Mouse (Mus musculus): ENCODE results near the gene Traf4. TPM values are rescaled to one million over a fixed set of nuclear protein-coding genes. Genes with fewer than 3 reads are reported as not detected.

Traf4 gene
- 1.7 TPM for polyA plus RNA-seq (2014; fragmentation: Illumina TruSeq; extraction: RNeasy Lipid Tissue Mini Kit (QIAGEN cat#74804))

GRCm38 (mm10) chr11:78164924-78165760 is at the start of gene Traf4:
Gene Traf4 (minus strand): TSS chr11:78165589.

DNA sequence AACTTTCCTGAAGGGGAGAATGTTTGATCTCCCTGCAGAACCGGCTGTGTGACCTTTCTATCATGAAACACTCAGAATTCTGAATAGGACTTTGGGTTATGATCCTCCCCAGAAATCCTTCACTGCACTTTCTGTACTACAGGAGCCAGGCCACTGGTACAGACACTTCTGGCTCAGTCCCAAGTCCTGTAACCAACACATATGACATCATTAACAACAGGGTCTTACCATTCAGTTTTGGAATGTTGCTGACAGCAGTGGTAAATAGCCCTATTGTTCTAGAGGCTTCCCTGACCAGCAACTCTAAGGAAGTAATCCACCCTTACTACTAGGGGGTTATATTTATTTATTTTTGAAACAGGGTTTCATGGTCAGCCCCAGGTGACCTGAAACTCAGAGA is 27.7 kb upstream of the Traf4 start, which contains the start of gene Proca1:
Gene Proca1 (plus strand): TSS at position 280 of the 400 bp plus-strand sequence.

DNA sequence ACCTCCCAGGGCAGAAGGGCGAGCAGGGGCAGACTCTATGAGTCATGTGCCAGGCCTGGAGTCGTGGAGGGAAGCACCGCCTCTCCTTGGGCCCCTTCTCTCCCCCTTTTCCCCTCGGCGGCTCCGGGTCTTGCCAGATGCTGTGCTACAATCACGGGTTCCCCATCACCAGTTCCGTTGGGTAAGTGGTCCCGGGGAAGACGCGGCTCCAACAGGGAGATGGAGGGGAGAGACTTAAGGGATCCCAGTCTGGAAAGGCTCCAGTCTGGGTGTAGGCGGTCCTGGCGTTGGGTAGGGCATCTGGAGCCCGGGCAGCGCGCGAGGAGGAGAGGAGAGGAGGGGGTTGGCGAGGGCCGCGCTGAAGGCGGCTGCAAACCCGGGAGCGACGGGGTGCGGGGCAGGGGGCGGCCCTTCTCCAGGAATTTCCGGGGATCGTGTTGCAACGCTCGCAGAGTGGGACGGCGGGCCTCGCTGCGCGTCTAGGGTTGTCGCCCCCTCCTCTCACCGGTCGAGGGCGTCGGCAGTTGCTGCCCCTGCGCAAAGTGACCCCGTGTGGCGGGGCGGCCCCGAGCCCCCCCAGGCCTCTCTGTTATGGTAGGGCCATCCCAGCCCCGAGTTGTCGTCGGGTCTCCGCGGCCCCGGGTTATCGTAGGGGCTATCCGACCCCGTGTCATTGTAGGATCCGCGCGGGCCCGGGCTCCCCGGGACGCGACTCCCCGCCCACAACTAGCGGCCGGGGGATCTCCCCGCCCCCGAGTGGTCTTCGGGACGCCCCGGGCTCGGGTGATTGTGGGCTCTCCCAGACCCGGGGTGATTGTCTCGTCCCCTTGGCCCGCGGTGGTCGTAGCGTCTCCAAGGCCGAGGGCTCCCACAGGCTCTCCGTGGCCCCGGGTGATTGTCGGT is 23.2 kb upstream of the Traf4 start, which contains the start of gene Rab34:
Gene Rab34 (plus strand): TSS at position 100 of the 903 bp plus-strand sequence.

DNA sequence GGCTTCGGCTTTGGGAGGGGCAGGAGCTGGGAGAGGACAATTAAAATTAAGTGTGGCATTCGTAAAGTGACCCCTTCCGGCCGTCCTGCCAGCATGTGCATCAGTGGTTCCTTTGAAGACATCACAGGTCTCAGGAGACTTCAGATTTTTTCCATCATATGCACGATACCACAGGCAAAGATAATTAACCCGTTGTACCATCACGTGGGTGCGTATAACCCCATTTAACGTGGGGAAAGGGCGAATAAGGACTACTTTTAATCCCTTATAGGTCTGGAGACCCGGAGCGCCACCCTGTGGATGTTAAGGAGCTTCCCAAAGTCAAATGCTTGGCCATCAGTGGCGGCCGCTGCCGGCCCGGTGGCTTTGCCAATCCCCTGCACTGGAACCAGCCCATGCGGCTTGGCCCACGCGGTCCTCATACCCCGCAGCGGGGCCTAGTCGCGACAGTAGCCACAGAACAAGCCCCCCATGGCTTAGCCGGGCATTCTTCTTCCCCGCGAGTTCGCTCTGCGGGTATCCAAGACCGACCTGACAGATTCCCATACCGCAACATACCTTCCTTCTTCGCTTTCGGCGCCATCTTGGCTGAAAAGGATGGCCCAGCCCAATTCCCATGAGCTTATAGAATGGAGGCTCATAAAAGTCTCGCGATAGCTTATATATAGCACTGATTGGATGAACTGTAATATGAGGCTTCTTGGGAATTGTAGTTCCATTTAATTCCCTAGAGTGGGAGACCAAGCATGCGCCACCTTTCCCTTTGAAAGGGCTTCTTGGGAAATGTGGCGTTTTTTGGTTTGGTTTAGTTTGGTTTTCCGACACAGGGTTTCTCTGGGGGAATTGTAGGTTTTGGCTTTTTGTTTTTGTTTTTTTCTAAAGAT is 17.8 kb upstream of the Traf4 start, which contains the start of gene Rpl23a:
Gene Rpl23a (minus strand): TSS at position 624 of the 884 bp plus-strand sequence.

GRCm38 (mm10) chr11:78176402-78176862 is 11.0 kb upstream of the Traf4 start, which contains the start of the genes Nek8 and Tlcd1:
Gene Nek8 (minus strand): TSS chr11:78176675.
Gene Tlcd1 (plus strand): TSS chr11:78176711.

Other genes starting within 250 kb of the Traf4 start
- not detected for gene Sez6, start 234.8 kb downstream of the Traf4 start, polyA plus RNA-seq (2014; fragmentation: Illumina TruSeq; extraction: RNeasy Lipid Tissue Mini Kit (QIAGEN cat#74804))
- 23.6 TPM for gene Phf12, start 182.8 kb downstream of the Traf4 start, polyA plus RNA-seq (2014; fragmentation: Illumina TruSeq; extraction: RNeasy Lipid Tissue Mini Kit (QIAGEN cat#74804))
- 5.2 TPM for gene Dhrs13, start 133.3 kb downstream of the Traf4 start, polyA plus RNA-seq (2014; fragmentation: Illumina TruSeq; extraction: RNeasy Lipid Tissue Mini Kit (QIAGEN cat#74804))
- 8.1 TPM for gene Flot2, start 127.7 kb downstream of the Traf4 start, polyA plus RNA-seq (2014; fragmentation: Illumina TruSeq; extraction: RNeasy Lipid Tissue Mini Kit (QIAGEN cat#74804))
- 5.4 TPM for gene Eral1, start 85.2 kb downstream of the Traf4 start, polyA plus RNA-seq (2014; fragmentation: Illumina TruSeq; extraction: RNeasy Lipid Tissue Mini Kit (QIAGEN cat#74804))
- gene Fam222b, start 70.9 kb downstream of the Traf4 start, polyA plus RNA-seq (2014; fragmentation: Illumina TruSeq; extraction: RNeasy Lipid Tissue Mini Kit (QIAGEN cat#74804)), result 16.9 TPM
- gene Nek8, start 11.1 kb upstream of the Traf4 start, polyA plus RNA-seq (2014; fragmentation: Illumina TruSeq; extraction: RNeasy Lipid Tissue Mini Kit (QIAGEN cat#74804)), result 3.7 TPM
- 17.7 TPM for gene Tlcd1, start 11.1 kb upstream of the Traf4 start, polyA plus RNA-seq (2014; fragmentation: Illumina TruSeq; extraction: RNeasy Lipid Tissue Mini Kit (QIAGEN cat#74804))
- 1,489 TPM for gene Rpl23a, start 18.0 kb upstream of the Traf4 start, polyA plus RNA-seq (2014; fragmentation: Illumina TruSeq; extraction: RNeasy Lipid Tissue Mini Kit (QIAGEN cat#74804))
- gene Rab34, start 22.8 kb upstream of the Traf4 start, polyA plus RNA-seq (2014; fragmentation: Illumina TruSeq; extraction: RNeasy Lipid Tissue Mini Kit (QIAGEN cat#74804)), result 11.2 TPM
- 5.0 TPM for gene Proca1, start 27.8 kb upstream of the Traf4 start, polyA plus RNA-seq (2014; fragmentation: Illumina TruSeq; extraction: RNeasy Lipid Tissue Mini Kit (QIAGEN cat#74804))
- 20.8 TPM for gene Sdf2, start 80.2 kb upstream of the Traf4 start, polyA plus RNA-seq (2014; fragmentation: Illumina TruSeq; extraction: RNeasy Lipid Tissue Mini Kit (QIAGEN cat#74804))
- 25.1 TPM for gene Supt6, start 80.4 kb upstream of the Traf4 start, polyA plus RNA-seq (2014; fragmentation: Illumina TruSeq; extraction: RNeasy Lipid Tissue Mini Kit (QIAGEN cat#74804))
- gene 2610507B11Rik, start 96.2 kb upstream of the Traf4 start, polyA plus RNA-seq (2014; fragmentation: Illumina TruSeq; extraction: RNeasy Lipid Tissue Mini Kit (QIAGEN cat#74804)), result 44.9 TPM
- gene BC030499, start 125.3 kb upstream of the Traf4 start, polyA plus RNA-seq (2014; fragmentation: Illumina TruSeq; extraction: RNeasy Lipid Tissue Mini Kit (QIAGEN cat#74804)), result 0.20 TPM
- 5.2 TPM for gene Spag5, start 135.9 kb upstream of the Traf4 start, polyA plus RNA-seq (2014; fragmentation: Illumina TruSeq; extraction: RNeasy Lipid Tissue Mini Kit (QIAGEN cat#74804))
- gene Aldoc, start 157.4 kb upstream of the Traf4 start, polyA plus RNA-seq (2014; fragmentation: Illumina TruSeq; extraction: RNeasy Lipid Tissue Mini Kit (QIAGEN cat#74804)), result 16.9 TPM
- gene Pigs, start 162.8 kb upstream of the Traf4 start, polyA plus RNA-seq (2014; fragmentation: Illumina TruSeq; extraction: RNeasy Lipid Tissue Mini Kit (QIAGEN cat#74804)), result 3.0 TPM
- 6.0 TPM for gene Unc119, start 177.9 kb upstream of the Traf4 start, polyA plus RNA-seq (2014; fragmentation: Illumina TruSeq; extraction: RNeasy Lipid Tissue Mini Kit (QIAGEN cat#74804))
- gene Foxn1, start 221.0 kb upstream of the Traf4 start, polyA plus RNA-seq (2014; fragmentation: Illumina TruSeq; extraction: RNeasy Lipid Tissue Mini Kit (QIAGEN cat#74804)), result not detected

Data from ovary, adult 10 weeks (tissue).